Mouse (Mus musculus) kidney, adult 9 months (tissue): ENCODE measurements around the gene Rilpl1.
"Not testable (repeated sequence)": the region's sequence is repeated elsewhere in the genome, so short reads cannot be mapped to it uniquely, and the experiment has no call there.

ENCODE experiments used
- DNase-seq: peaks from one replicate; pipeline ENCODE4 v3.0.0; 2022

Gene Rilpl1

DNA sequence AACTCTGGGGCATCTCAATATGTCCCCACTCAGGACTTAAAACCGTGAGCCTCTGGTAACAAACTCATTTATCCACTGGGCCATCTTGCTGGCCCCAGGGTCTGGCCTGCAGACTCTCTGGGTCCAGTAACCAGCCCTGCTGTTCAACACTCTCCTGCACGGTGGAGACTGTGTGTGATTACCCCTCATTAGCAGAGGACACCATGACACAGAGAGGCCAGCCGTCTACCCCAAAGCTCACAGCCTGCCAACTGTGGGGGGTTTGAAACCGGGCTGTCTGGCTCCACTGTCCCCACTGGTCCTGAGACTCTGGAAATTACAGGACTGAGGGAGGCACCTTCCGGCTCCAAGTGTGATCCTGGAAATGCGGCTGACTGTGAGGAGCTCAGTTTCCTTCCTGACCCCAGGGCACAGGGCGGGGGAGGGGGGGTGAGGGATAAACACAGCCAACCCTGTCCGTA is 2.0 kb downstream of the Rilpl1 start:
- DNase-seq: peak; percentile 48

DNA sequence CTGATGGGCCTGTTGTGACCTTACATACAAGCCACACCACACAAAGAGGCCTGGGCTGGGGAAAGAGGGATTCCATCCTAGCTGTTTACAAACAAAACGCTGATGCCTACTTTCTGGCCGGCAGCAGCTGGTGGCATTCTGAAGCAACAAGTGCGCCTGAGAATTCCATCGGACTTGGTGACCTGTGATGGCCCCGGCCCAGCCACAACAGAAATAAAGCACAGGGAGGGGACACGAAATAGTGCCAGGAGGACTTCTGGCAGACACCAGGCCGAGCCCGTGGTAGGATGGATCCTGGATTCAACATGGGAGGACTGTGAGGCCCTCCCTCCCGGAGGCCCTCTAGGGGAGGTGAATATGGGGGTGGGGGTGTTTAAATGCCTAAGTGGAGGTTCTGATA is 2.4 kb downstream of the Rilpl1 start:
- no peak for DNase-seq

DNA sequence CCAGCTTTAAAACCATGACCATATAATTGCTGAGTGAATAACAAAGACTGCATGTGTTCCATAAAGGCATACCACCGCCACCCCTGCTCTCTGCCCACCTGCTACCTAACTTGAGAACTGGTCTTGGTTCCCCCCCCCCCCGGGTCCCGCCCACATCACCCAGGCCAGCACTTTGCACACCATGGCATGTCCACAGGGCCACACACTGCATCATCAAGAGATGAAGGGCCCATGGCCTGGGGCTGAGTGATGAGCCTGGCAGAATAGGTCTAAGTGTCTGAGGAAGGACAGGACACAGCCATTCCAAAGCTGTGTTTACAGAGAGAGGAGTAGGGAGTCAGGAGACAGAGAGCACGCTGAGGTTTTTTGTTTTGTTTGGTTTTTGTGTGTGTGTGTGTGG is 2.8 kb downstream of the Rilpl1 start:
- DNase-seq: no peak

DNA sequence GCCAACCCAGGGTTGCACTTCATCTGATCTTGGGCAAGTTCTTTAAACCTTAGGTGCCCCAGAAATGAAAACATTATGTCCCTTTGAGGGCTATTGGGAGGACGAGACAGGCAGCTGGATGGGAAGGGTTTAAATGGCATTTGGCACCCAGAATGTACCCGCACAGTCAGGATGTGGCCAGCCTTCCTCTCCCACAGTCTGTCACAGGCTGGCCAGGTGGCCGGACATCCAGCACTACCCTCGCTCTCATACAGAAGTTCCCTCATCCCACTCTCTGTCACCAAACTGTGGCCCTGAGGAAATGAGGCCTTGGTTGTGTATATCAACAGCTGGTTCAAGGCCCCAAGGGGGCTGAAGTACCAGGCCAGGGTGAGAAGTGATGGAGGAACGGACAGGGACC is 6.2 kb downstream of the Rilpl1 start:
- DNase-seq: no peak

DNA sequence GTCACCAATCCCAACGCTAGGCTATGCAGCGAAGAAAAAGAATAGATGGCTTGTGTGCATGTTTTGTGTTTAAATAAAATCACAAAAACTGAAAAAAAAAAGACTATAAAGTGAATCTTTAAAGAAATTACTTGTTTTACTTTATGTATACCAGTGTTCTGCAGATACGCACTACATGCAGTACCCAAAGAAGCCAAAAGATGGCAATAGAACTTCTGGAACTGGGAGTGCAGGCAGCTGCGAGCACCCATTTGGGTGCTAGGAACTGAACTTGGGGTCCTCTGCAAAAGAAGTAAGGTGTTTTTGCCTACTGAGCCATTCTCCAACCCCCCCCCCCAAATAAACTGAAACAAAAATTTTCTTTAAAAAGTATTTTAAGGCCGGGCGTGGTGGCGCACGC is 8.2 kb downstream of the Rilpl1 start:
- no peak for DNase-seq

DNA sequence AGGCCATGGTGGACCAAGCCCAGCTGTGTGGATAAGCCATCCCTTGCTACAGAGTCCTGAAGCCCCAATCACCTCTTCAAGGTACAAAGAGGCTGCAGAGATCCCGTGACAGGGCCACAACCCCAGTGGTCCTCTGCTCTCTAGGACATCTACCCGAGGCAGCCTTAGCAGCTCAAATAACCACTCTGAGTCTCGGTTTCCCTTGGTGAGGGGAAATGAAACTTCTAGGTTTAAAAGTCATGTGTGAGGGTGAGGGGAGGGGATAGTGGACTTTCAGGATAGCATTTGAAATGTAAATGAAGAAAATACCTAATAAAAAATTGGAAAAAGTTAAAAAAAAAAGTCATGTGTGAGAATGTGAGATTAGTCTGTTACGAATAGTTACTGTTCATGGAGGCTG is 9.6 kb downstream of the Rilpl1 start:
- no peak for DNase-seq

DNA sequence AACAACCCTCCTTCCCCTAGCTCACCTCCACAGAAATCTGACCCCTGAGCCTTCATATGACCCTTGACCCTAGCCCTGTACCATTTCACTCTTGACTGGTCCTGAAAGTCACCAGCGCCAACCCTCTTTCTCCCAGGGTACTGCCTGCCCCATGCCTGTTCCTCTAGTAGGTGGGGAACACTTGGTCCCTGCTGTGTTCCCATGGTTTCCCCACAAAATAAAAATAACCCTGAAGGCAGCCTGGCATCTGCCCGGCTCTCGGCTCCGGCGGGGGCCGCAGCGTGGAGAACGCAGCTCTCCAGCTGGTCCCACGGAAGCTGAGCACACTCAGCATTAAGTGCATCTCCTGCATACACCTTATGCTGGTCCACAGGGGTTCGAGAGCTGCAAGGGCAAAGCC is 12.5 kb downstream of the Rilpl1 start:
- DNase-seq: no peak

DNA sequence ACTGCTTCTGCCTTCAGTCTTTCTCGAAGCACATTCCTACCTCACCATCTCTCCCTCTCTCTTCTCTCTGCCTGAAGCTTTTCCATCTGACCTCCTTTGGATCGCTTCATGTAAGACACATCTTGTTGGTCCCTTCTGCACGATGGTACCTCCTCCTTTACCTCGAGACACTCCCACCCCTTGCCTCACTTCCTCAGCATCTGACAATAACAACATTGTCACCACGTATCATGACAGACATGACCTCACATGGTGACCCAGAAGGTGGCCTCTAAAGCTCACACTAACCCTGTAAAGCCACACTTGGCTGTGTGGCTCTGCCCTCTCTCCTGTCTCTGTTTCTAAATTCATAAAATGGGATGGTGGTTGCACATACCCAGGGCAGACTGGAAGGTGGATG is 15.4 kb downstream of the Rilpl1 start:
- no peak for DNase-seq

DNA sequence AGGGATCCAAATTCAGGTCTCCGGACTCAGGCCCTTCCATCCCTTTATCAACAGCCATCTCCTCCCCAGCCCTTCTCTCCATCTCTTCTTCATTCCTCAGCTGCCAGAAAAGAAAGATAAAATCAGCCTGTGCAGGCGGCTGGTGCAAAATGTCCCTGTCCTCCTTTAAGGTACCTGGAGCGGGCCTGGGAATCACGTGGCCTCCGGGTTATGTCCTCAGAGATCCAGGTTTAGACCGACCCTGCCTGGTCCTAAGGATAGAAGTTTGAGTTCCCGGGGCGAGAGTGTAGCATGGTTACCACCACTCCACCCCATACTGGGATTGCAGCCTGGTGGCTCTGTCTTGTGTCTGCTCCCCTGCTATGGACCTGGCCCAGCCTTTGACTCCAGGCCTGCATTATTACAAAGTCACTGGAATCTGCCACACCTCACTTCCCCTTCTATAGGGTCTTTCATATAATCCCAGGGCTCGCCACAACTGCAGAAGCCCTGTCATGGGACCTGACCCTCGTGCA is 20.6 kb downstream of the Rilpl1 start:
- no peak for DNase-seq

DNA sequence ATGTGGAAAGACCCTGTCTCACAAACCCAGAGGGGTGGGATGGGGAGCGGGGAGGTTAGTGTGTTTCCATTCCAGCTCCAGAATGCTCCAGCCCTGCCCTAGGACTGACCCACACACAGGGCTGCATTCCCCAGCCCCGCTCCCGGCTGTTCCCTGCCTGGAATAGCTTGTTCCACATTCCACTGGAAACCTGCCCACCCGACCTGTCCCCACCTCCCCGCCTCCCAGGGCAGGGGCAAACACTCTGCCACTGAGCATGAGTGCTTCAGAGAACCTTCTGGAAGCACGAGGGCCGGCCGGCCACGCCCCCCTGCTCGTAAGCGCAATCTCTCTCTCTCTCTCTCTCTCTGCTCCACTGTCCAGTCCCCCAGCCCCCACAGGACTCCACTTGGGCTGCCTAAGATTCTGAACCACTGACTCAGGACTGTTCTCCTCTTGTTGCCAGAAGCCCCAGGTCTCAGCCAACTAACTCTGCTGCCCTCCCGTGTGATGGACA is 21.4 kb downstream of the Rilpl1 start:
- DNase-seq: peak; percentile 86

DNA sequence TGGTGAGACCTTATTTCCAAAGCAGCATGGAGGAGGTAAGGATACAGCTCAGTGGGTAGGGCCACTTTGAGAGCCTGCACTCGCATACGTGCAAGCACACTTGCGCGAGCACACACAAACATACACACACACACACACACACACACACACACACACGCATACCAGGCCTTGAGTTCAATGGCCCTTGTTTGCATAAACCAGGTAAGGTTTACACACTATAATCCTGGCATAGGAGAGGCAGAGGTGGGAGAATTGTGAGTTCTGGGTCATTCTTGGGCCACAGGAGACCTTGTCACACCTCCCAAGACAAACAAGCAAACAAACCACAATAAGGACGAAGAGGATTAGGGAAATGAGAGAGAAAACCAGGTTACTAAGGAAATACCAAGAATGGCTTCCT is 22.0 kb downstream of the Rilpl1 start:
- peak; percentile 27 for DNase-seq

DNA sequence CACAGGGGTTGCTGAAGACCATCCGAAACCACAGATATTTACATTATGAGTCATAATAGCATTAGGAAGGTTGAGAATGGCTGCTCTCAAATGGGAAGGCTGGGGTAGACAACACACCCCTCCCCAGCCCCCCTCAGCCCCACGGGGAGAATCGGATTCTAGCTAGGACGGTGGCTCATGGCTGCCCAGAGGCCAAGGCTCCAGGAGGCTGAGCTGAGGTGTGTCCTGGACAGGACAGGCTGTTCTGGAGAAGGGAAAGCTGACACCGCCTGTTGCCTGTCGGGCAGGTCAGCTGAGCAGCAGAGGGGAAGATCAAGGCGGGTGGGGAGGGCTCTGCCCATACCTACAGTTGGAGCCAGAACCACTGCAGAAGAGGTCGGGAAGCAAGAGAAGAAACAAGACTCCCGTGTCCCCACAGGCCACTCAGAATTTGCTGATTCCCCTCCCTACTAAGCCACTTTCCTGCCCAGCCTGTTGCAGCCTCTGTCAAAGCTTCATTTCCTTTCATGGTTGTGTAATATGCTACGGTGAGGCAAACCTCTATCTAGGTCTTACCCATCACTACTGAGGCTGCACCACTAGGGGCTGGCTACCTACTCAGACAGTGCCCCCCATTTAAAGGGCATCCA is 24.3 kb downstream of the Rilpl1 start:
- peak; percentile 25 for DNase-seq

DNA sequence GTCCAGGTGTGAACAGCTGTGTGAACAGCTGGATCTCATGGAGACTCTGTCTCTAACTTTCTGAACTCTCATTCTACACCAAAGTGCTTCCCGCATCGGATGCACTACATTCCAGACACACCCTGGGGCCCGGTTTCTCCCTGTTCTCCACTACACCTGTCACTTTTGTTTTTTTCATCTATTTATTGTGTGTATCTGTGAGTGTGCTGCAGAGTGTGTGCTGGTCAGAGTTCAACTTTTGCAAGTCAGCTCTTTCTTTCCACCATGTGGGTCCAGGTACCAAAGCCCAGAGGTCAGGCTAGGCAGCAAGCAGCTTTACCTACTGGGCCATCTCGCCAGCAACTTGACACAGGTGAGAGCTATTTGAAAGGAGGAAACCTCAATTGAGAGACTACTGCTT is 26.0 kb downstream of the Rilpl1 start:
- DNase-seq: no peak

DNA sequence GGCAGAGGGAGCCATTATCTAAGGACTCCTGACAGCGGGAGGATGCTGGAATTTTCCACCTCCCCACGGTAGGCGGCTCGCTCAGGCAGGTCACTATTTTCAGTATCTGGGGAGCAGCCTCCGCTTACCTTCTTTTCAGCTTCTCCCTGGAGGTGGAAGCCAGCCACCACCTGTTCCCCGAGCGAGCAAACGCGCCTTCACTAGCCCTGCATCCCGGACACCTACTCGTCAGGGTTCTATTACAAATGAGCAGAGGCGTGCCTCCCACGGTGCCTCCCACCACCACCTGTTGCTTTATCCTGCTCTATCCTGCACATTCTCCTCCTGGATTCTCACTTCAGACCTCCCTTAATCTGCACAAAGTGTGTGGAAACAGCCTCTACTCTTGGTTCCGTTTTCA is 27.4 kb downstream of the Rilpl1 start:
- no peak for DNase-seq

DNA sequence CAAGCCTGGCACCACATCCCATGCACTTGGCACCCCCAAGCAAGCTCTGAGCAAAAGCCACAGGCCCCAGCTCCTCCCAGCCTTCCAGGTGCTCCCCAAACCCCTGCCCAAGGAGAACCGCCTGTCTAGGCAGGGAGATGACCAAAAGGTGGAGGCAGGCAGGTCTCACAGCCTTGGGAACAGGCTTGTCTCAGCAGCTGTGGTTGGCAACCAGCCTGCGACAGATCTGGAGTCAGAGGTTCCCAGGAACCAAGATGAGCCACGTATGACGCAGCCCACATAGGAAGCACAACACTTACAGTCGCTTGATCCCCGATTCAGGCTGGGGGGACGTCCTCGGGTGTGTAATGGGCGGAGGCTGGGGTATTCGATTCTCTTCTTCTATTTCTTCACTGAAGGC is 29.6 kb downstream of the Rilpl1 start:
- no peak for DNase-seq

DNA sequence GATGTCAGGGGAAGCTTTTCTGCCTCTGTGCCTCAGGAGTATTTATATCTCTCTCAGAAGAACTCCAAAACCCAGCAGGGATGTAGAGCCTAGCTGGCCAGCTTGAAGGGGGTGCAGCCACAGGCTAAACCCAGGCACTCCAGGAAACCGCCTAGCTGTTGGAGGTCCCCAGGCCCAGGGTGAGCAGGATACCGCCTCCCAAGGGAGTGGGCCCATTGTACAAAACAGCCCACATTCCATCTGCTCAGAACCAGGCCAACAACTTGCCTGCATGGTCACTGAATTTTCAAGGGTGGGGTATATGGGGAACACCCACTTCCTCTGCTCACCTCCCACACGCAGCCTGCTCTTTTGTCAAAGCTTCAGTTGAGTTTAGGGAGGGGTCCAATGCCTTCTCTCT is 30.6 kb downstream of the Rilpl1 start:
- DNase-seq: no peak

DNA sequence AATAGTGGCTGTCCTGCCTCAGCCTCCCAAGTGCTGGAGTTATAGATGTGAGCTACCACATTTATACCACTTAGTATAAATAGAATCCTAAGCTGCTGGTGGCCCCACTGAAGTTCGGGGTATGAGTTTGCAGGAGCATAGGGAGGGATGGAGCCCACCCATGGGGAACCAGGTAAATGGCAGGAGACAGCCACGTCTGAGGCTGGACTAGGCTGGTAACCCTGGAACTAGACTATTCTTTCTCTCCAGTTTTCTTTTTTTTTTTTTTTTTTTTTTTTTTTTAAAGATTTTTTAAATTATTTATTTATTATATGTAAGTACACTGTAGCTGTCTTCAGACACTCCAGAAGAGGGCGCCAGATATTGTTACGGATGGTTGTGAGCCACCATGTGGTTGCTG is 31.2 kb downstream of the Rilpl1 start:
- not testable (repeated sequence) for DNase-seq

DNA sequence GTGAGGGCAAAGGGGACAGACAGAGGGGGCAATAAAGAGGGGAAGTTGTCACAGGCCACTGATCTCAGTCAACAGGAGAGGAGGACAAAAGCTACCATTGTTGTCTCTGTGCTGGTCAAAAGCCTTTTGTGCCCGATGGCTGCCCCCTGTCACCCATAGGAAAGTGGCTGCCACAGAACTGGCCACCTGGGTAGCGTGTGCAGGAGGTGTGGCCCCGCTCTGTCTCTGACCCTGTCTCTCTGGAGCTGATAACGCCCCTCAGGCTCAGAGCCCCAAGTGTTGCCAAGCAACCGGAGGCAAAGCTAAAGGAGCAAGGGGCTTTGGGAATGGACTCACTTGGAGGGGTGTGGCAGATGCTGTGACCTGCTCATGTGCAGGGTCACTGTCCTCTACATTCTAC is 32.2 kb downstream of the Rilpl1 start:
- DNase-seq: no peak

DNA sequence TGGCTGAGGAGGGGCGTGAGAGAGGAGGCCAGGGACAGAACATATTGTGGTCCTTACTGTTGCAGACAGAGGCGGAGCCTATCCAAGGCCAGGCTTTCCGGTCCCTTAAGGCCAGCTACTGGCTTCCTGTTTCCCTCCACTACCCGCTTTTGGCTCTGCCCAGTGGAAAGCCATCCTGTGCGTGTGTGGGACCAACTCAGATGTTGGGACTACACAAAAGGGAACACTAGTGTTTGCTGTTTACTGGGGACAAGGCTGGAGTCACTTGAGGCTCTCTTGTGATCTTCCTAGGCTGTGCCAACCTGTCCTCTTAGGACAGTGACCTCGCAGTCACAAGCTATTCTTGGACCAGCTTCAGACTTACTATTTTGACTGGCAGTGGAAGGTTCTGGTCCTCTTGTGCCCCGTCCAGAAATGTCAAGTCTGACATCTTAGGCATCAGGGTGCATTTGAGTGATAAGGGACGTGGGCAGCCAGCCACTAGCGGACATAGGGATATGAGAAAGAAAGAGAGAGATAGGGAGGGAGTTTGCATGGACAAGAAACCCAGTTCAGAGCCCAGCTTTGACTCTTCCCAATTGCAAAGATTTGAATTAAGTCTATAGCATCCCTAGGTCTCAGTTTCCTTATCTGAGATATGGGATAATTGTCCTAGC is 32.8 kb downstream of the Rilpl1 start:
- DNase-seq: peak; percentile 55

DNA sequence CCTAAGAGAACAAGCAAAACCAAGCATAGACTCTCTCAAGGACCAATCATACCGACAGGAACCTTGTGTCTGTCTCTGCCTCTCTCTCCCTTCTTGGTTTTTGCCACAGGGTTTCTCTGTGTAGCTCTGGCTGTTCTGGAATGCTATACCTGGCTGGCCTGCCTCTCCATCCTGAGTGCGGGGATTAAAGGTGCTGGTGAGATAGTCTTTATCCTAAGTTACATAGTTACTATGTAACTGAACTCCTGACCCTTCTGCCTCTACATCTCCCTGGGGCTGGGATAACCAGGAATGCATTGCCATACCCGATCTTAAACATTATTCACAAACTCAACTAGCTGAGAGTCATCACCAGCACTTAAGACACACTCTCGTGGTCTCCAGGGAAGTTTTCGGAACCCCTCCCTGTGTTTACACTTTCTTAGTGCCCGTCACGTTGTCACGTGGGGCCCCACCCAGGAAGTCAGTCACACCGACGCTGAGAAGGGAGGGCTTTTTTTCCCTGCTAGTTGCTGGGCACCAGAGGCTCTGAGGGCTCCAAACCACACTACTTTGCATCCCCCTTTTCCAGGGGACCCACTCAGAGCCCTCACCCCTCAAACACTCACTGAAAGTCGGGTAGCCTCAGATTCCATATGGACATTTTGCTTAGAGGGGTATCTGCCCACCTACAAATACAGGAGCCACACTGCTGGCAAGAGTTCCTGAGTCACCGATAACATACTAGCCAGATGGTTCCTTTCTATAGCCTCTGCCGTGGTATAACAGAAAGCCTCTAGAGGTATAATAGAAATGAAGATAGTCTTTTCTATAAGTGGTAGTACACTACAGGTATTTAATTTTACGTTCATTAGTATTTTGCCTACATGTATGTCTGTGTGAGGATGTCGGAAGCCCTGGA is 34.3 kb downstream of the Rilpl1 start:
- DNase-seq: no peak

DNA sequence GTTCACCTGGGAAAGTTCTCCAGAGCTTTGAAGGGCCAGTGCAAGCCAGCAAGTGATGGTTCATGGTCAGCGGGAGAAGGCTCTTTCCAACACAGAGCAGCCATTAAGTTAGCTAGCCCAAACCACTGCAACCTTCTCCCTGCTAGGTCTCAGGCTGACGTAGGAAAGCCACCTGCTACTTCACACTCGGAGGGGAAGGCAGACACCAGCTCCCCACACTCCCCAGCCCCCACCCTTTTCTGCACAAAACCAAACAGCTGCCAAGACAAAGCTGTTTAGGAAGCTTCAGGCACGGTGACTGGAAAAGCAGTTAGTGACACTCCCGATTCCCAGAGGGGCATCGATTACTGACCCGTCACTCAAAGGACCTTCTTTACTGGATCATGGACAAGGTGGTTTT is 35.6 kb downstream of the Rilpl1 start:
- no peak for DNase-seq

DNA sequence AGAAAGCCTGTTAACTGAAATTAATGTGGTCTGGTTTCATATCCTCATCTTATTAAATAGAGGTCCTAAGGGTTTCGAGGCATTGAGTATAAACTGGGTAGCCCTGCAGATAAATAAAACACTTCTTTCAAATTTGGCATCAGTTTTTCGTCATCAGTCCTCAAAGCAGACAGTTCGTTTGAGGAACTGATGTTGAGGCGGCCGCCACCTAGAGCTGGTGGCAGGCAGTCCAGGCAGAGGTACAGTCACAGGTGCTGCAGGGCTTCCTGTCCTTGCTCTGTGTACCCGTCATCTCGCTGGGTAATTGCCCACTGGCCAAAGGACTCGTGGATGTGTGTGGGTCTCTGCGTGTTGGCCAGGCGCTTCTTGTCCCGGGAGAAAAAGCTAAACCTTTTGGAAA is 37.7 kb downstream of the Rilpl1 start:
- DNase-seq: no peak

DNA sequence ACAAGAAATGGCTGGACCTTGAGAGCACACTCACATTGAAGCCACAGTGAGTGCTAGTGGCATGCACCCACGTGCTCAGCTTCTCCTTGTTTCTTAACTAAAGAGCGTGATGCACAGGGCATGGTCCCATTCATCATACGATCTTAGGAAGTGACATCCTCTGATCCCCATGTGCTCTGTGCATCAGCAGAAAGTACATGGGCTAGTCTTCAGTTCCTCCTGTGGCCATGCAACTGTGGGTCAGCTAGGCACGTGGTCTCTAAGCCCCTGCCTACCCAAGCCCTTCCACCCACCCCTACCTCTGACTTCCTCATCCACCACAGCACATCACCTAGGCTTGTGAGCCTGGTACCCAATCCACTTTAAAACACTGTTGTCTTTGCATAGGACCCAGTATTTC is 38.6 kb downstream of the Rilpl1 start:
- no peak for DNase-seq

DNA sequence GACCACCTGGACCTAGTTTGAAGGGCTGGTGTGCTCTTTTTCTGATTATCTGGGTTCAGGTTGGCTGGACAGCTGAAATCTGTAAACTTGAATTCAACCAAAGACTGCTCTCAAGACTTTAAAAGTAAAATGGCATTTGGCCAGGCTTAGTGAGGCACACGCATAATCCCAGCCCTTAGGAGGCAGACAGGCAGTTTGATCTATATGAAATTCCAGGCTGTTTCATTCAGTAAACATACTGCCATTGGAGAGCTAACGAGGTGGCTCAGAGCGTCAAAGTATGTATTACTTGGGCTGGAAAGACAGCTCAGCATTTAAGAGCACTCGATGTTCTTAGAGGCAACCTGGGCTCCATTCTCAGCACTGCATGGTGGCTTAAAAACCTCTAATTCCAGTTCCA is 39.5 kb downstream of the Rilpl1 start:
- DNase-seq: no peak
